Mouse (Mus musculus) mouse trophoblast stem cell (cell line): ENCODE results near the gene Tcf7l2.

Experiments
- in situ Hi-C, 2 experiments: fragments of 300-500 bp; cut with MseI, MboI; formaldehyde crosslinking; loops; 2 replicates in 1 of 2; 3 replicates in 1 of 2; pipeline ENCODE4 v1.15.1; 2025

Tcf7l2 gene

DNA sequence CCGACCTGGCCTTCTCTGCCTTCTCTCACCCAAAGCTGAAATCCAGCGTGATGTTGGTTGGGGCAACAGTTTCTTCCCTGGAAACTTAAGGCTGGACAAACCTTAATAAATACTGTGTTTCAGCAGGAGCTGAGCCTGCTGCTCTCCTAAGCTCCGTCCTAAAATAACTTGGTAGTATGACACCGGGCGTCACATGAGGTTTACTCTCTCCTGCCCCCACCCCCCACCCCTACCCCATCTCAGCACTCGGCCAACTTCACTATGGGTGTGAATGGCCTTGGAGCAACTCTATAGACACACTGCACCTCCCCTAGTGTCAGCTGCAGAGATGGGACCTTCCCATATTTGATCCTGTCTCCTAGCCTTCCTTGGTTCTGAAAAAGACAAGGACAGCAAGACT is 15.8 kb downstream of the Tcf7l2 start:
- in situ Hi-C loops: no loop called here

DNA sequence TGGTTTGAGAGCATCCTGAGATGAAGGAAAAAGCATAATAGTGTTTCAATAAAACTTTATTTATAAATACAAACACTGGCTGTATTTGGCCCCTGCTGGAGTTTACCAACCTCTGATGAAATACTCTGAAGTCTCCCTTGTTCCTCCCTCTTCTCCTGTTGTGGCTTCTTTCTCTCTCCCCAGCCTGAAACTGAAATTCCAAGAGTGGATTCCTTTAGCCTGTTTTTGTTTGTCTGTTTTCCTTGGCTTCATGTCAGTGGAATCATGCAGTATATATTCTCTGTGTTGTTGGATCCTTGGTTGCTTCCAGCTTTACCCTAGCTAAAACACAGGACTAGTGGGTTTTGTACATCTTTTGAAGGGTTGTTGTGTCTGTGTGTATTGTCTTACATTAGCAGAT is 16.5 kb downstream of the Tcf7l2 start:
- in situ Hi-C loops: no loop called here

DNA sequence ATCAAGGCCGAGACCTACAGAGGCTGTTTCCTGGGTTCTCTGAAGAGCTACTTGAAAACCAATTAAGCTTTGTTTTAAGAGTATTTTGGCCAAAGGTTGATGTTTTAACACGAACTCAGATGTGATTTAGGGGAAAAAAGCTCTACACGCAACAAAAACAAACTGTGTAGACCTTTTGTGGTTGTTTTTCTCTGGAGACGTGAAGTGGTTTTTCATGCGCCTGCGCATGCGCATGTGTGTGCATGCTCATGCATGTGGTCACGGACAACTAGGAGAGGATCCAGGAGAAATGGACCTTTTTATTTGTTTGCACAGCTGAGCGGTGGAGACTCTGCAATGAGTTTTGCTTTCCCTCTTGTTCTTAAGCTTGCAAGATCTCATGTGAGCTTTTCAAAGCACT is 17.4 kb downstream of the Tcf7l2 start:
- in situ Hi-C loops: no loop called here

DNA sequence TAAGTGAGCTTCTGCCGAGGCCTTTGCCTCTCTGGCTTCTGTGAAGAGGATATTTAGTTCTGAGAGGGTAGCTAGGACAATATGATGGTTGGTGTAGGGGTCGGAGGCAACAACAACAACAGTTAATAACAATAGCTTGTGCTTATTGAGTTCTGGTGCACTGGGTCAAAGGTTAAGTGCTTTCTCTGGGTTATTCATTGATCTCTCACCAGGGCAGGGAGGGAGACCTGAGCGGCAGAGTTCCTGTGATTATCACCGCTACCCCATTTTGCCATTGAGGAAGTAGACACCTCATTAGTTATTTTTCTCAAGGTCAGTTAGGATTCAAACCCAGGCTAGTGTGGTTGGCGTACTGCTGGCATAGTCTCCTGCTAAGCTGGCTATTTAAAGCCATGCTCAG is 19.5 kb downstream of the Tcf7l2 start:
- in situ Hi-C loops: no loop called here

DNA sequence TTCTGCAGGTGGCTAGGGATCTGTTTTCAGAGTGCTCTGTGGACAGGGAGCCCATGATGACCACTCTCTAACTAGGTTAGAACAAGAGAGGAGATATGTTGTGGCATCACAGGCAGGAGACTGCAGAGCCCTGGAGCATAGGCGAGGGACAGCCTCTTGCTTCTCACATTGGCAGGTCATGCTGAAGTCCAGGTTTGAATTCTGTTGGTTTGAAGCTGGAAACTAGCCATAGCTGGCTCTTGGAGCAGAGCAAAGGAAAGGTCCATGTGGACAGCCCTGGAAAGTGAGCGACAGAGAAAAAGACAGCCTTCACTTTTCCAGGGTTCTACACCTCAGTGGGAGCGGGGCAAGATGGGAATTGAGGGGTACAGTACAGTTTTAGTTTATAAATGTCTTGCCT is 20.6 kb downstream of the Tcf7l2 start:
- in situ Hi-C loops: no loop called here

DNA sequence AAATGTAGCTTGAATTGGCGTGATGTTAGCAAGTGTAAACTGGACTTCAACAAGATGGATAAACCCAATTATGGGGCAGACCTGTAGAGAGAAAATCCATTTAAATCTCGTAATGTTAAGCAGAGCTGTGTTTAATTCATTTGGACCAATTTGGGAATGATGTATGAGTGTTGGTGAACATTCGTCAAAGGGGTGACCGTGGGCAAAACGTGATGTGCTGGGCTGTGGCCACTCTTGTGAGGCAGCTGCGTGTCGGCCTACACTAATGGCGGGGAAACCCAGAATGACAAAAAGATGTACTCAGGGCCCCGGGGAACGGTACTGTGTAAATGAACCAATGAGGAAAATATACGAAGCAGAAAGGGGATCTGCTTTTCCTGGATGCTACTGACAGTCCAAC is 24.2 kb downstream of the Tcf7l2 start:
- in situ Hi-C loops: no loop called here

DNA sequence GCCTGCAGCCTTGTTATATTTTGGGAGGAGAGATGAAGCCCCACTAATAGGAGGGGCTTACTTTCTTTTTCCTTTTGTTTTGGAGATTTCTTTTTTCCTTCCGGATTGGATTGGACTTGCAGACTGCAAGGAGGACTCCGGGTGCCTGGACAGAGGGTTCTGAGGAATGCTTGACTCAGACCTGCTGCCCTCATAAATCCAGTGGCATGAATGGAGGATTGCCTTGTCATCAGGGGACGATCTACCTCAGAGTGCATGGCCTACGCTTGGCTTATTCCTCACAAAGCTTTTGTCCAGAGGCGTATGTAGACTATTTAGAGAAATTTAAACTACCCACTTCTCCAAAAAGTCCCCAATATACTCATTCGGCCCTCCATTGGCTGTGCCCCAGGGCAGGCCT is 25.5 kb downstream of the Tcf7l2 start:
- in situ Hi-C loops: no loop called here

DNA sequence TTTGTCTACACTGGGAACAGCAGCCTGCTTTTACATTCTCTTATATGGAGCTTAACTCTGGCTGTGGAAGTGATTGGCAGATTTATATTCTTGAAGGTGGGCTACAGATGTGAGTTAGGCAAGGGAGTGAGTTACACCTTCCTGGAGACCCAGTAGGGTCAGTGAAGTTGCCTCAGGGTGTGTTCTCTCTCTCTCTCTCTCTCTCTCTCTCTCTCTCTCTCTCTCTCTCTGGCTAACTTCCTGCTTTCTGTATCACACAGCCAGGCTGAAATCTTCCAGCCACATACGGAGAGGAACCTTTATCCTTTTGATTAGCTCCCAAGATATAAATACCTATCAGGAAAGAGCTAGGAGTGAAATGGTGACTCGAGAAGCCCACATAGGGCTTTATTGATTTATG is 26.0 kb downstream of the Tcf7l2 start:
- in situ Hi-C loops: no loop called here

DNA sequence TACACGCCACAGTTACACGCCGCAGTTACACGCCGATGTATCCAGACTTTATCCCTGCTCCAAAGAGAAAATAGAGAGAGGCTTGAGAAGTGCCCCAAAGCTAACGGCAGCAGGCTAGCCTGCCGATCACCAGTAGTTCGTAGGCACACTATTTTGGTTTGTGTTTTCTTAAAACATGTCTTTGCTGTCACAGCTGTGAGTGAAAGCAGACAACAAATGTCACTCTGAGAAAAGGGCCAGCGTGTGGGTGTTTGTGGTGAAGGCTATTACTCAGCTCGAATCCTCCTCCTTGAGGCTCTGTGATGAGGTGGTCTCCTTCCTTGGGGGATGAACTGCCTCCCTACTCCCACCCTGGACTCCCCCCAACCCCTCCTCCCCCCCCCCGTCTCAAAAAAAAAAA is 26.6 kb downstream of the Tcf7l2 start:
- in situ Hi-C loops: no loop called here

DNA sequence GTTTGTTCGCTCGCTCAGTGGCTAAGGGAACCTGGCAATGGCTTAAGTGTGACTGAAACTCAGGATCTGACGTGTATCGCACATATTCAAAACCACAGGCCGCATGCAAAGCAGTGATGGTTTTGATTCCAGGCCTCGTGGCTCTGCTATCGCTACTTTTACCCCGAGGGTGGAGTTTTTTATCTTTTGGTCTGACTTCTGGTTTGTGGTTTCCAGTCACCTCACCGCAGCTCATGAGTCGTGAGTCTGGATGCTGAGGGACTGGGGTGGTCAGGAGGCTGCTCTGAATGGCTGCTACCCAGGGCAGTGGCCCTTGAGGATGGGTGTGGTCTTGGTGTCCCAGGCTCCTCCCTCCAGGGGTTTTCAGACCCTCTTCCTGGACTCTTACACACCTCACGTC is 27.3 kb downstream of the Tcf7l2 start:
- in situ Hi-C loops: no loop called here

DNA sequence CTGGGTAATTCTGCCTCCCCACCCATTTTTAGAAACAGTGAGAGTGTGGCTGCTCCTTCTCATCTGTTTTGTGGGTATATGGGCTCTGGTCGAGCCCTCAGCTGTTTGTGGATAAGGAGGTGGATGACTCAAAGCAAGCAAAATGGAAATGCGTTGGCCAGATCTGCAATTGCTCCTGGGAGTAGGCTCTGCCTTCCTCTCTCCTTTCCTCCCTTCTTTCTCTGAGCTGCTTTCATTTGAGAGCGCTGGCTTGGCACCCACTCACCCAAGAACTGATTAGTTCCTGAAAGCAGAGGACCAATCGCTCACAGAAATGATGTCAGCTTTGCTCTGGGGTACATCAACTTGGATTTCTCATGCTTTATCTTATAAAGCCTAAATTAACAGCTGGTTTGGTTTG is 32.7 kb downstream of the Tcf7l2 start:
- in situ Hi-C loops: no loop called here

DNA sequence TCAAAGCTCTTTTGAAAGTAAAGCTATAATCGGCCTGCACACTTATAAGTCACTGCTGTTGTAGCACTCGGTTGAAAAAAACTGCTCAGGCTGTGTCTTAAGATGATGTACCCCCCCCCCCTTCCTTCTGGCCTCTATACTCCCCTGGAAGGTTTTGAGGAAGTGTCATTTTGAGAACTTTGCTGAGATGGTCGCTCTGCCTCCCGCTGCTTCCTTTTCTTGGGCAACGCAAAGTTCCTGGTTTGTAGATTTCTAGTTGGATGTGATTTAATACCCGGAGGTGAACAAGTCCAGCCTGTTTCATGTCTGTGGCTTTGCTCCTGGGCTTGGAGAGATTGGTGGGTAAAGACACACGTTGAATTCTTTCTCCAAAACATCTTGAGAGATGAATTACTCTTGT is 33.2 kb downstream of the Tcf7l2 start:
- in situ Hi-C loops: no loop called here

DNA sequence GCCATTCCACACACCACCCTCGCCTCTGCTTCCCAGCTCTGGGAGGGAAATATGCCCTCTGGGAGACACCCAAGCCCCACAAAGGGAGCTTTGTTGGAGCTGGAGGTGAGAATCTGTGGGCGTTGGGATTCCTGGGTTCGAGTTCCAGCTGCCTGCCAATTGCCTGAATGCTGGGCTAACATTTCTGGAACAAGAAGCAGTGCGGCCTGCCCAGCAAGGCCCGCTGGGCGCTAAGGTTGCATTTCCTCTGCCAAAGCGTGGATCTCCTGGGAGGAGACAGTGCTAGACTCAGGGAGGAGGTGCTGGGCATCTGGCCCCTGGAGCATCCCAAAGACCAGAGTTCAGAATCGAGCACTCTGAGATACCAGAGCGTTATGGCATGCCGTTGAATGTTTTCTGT is 38.3 kb downstream of the Tcf7l2 start:
- in situ Hi-C loops: no loop called here

DNA sequence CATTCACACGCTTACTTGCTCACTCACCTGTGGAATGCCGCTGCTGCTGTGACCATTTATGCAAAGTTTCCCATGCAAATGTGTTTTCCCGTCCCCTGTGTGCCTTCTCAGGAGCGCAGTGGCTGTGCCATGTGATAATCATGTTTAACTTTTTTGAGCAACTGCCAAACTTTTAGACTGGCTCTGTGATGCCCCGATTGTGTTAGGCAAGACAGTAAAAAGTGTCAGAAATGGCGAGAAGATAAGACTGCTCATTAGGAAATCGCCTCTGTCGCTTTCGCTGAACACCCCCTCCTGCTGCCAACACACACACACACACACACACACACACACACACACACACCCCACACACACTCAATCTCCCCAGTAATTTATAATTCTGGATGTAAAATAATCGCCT is 39.5 kb downstream of the Tcf7l2 start:
- in situ Hi-C loops: no loop called here

DNA sequence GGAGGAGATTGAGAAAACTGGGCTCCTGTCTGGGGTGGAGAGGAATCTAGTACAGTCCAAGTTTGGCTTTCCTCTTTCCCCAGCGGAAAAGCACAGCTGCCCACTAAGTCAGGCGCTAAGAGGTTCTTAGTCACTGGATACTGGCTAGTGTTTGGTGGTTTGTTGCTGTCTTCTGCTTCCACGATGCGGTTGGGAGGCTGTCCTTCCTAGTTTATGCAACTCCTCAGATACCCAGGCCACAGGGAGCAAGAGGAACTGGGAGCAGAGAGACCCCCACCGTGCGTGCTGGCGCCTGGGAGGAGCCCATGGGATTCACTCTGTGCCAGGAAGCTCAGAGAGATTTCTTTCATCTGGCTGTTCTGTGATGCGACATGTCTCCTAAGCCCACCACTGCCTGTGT is 40.1 kb downstream of the Tcf7l2 start:
- in situ Hi-C loops: no loop called here

DNA sequence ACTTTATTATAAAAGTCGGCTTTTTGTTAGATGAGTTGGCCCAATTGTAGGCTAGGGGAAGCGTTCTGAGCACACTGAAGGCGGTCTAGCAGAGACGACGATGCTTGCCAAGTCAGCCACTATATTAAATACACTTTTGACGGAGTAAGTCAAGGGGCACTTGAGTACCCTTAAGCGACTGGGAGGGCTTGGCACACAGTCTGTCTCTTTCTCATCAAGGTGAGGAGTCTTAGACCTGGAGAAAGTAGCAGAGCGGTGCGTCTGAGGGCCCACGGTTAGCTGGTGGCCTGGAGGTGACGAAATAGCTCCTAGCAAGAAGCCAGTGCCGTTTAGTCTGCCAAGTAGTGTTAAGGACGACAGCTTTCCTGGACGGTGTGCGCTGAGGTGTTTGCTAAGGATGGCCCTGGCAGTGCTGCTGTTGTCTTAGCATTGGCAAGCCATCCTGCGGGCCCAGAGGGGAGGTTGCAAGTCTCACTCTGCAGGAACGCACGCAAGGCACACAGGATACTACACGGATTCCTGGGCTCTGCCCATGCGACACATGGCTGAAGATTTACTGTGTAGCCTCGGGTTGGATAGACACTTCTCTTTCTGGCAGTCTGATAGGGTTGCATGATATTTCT is 43.3 kb downstream of the Tcf7l2 start:
- in situ Hi-C loops: no loop called here

DNA sequence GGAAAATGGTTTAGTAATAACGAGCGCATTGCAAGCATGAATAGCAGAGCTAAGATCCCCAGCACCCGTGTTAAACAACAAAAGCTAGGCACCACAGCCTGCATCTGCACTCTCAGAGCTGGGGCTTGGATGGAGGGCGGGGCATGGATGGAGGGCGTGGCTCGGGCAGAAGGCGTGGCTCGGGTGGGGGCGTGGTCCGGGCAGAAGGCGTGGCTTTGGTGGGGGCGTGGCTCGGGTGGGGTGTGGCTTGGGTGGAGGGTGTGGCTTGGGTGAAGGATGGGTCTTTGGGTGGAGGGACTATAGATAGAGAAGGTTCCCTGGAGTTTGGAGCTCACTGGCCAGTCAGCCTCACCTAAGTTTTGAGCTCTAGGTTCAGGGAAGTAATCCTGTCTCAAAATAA is 45.8 kb downstream of the Tcf7l2 start:
- in situ Hi-C loops: no loop called here

DNA sequence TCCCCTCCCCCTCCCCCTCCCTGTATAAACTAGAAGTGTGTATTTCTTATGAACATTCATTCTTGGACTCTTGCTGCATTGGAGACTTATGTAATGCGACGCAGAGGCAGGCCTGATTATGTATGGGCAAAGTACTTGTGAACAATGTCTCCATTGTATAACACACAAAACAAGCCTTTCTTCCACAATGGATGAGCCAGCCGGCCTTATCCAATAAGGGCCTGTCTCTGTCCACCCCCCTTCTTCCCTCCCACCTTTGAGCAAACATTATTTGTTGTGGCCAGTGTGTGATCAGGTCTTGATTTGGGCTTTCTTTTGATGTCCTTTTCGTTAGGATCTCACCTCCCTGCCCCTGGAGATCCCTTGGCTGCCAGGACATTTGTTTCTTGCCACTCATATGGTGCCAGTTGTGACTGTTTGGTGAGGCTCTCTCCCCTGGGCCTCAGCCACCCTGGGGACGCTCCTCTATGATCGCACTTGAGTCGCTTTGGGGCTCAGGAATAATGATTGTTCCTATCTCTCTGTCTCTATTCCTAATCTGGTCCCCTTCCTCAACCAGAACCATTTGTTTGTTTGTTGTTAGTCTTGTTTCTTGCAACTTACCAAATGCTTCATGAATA is 46.8 kb downstream of the Tcf7l2 start:
- in situ Hi-C loops: no loop called here

DNA sequence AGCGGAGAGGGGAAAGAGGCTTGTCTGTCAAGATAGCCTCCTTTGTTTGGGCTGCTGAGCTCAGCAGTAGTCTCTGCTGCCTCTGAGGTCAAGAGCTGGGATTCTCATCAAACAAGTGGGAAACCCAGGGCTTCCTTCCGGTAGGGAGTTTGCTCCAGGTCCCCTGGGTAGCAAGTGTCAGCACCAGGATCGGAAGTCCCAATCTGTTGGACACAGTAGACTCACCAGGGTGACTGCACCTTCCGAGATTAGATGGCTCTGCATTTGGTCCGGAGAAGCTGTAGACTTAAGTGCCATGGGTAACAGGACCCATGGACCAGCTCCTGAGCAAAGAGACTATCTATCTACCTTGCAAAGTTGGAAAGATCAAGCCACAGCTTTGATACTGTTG is 47.3 kb downstream of the Tcf7l2 start:
- in situ Hi-C loops: no loop called here

DNA sequence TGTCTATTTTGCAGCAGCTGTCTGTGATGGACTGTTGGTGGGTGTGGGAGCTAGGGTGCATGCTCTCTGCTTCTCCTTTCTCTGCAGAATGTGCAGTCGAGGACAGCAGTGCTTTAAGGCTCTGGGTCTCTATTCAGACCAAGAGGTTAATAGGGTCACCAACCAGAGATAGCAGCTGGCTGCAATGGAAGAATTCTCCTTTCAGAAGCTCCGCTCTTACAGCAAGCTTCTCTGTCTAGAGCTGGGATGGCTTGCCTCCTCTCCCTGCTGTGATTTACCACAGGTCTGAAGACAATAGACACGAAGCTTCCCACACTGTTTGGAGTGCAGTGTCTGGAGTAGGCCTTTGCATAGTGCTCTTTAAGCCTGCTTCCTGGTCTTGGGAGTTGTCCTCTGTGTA is 48.2 kb downstream of the Tcf7l2 start:
- in situ Hi-C loops: no loop called here

DNA sequence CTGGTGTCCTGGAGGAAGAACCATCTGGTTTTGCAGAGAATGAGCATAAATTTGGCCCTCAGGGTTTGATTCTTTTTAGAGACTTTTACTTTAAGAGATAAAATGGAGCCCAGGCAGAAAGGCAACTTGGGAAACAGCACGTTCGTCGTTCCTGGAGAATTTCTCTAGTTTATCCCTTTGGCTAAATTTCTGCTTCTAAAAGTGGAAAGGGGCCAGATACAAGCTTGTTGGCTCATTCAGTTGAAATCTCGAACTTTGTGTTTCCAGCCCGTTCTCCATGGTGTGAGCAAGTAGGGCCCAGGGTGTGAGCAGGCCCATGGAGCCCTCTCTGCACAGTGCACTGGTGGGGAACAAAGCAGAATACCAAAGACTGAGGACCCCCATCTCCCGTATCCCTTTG is 49.7 kb downstream of the Tcf7l2 start:
- in situ Hi-C loops: no loop called here

DNA sequence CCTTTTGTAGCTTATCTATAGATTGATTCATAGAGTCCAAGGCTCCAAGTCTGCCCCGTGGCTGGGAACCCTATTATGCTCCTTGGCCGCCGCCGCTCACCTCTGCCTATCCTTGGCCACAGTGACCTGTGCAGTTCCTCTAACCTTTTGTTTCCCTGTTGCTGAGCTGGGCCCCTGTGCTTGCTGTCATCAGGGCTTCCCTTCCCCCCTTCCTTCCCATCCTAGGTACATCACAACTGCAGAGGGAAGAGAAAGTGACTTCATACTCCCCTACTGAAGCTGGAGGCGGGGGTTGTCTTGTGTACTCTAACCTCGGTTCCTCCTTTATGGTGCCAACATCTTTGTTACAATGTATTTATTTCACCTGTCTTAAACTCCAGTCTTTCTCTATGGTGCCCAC is 50.3 kb downstream of the Tcf7l2 start:
- in situ Hi-C loops: no loop called here

DNA sequence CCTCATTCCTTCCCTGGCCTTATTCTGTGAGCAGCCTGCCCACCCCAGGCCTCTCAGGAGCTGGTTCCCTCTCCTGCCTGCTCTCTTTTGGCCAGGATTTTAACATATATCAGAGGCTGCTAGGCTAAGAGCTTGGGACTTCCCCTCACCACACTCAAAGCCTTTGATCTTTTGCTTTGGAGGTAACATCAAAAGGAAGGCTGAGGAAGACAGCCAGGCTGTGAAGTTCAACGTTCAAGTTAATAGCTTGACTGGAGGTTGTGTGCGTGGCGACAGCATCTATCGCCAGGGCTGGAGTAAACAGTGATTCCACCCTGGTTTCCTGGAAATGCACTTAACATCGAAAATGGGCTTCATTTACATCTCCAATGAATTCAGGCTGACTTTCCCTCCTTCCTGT is 51.0 kb downstream of the Tcf7l2 start:
- in situ Hi-C loops: no loop called here

DNA sequence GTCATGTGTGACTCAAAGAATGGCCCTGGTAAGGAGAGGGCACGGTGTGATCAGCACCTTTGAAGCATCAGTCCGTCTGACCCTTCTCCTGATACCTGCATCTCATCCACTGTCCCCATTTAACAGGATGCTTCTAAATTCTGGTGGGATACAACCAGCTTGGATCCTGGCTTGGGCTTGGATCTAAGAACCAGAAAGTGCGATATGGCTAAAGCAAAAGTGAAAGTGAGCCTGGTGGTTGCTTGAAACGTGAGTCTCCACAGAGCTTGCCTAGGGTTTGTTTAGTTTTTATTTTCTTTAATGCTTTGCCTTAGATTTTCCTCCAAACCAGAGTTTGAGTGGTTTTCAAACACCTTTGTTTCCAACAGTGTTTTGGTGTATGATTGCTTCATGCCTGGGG is 51.4 kb downstream of the Tcf7l2 start:
- in situ Hi-C loops: no loop called here
